Mouse (Mus musculus): ENCODE measurements around the gene Xrcc1. TPM values are rescaled to one million over a fixed set of nuclear protein-coding genes. Genes with fewer than 3 reads are reported as not detected.

Gene Xrcc1
- polyA plus RNA-seq, 1 experiment = 129 TPM

DNA sequence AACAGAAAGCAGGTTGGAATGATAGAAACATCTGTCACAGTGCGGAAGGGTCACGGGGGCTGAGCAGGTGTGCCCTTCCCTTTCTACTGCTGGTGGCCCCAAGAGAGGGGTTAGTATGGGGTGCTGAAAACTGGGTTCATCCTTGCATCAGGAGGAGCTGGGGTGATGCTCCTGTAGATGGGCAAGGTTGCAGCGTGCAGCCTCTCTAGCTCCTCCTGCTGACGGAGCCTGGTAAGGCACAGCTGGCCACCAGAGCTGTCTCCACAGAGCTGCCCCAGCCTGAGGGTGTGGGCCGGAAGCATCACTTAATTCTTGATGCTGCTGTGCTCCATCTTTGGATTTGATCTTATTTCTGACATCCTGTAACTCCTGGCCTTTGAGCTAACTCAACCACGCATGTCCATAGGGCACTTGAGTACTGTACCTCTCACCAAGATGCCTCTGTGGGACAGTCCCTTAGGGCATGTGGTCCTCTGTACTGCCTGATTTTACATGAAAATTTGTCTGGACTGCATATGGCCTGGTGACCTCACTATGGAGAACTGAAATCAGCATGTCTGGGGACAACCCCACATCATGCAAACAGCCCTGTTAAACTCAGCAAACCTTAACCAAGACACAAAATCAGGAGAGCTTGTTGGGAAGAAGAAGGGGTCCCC, 18.6 kb downstream of the Xrcc1 start:
- H3K4me3 ChIP-seq (replicated peaks; ENCODE audit: control insufficient read depth, low read depth, low read length) = no peak overlapping the region
- TF ChIP-seq POLR2A (IDR thresholded peaks at IDR 0.05; ENCODE audit: borderline replicate concordance, control insufficient read depth, low read depth, low read length) = no peak
- peak; percentile 96 for TF ChIP-seq CTCF (IDR thresholded peaks at IDR 0.05; ENCODE audit: control insufficient read depth, insufficient read depth, low read length)
- 61% methylated on average over 6 of the region's 6 CpGs for WGBS
- no peaks in the 10 kb centered on the region; the same call in 1 of the 2 replicates for H3K4me1 ChIP-seq (ENCODE audit: control insufficient read depth, insufficient read depth, low read length)
- no peak overlapping the region for H3K27ac ChIP-seq (ENCODE audit: control insufficient read depth, insufficient read depth, low read depth, low read length, poor library complexity)

DNA sequence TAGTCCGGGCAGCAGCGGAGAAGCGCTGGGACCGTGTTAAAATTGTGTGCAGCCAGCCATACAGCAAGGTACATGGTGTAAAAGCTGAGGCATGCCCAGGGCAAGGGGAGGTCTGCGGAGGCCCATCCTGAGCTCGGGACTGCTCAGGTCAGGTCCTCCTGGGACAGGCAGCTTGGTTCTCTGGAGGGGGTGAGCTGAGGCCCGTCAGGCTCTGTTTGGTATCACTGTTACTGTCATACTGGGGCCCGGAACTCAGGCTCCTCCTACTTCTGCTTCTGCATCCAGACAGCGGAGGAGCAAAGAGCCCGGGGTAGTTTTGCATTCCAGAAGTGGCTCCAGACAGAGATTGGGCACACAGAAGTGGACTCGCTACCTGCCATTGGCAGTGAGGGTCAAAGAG, 19.5 kb downstream of the Xrcc1 start:
- TF ChIP-seq CTCF (IDR thresholded peaks at IDR 0.05; ENCODE audit: control insufficient read depth, insufficient read depth, low read length) = no peak
- TF ChIP-seq POLR2A (IDR thresholded peaks at IDR 0.05; ENCODE audit: borderline replicate concordance, control insufficient read depth, low read depth, low read length) = no peak
- 92% methylated on average over 11 of the region's 11 CpGs for WGBS
- no peaks in the 10 kb centered on the region; the same call in 1 of the 2 replicates for H3K4me1 ChIP-seq (ENCODE audit: control insufficient read depth, insufficient read depth, low read length)
- H3K27ac ChIP-seq (ENCODE audit: control insufficient read depth, insufficient read depth, low read depth, low read length, poor library complexity) = no peak overlapping the region
- no peak overlapping the region for H3K4me3 ChIP-seq (replicated peaks; ENCODE audit: control insufficient read depth, low read depth, low read length)

- H3K4me1 ChIP-seq (ENCODE audit: control insufficient read depth, insufficient read depth, low read length) = no peaks in the 10 kb centered on the region; the same call in 1 of the 2 replicates
- TF ChIP-seq POLR2A (IDR thresholded peaks at IDR 0.05; ENCODE audit: borderline replicate concordance, control insufficient read depth, low read depth, low read length) (no peak), CTCF (IDR thresholded peaks at IDR 0.05; ENCODE audit: control insufficient read depth, insufficient read depth, low read length) (no peak)
- no peak overlapping the region for H3K27ac ChIP-seq (ENCODE audit: control insufficient read depth, insufficient read depth, low read depth, low read length, poor library complexity)
- 91% methylated on average over 9 of the region's 9 CpGs for WGBS
- H3K4me3 ChIP-seq (replicated peaks; ENCODE audit: control insufficient read depth, low read depth, low read length) = no peak overlapping the region
Measured at GRCm38 (mm10) chr7:24566206-24566605, 20.1 kb downstream of the Xrcc1 start.

DNA sequence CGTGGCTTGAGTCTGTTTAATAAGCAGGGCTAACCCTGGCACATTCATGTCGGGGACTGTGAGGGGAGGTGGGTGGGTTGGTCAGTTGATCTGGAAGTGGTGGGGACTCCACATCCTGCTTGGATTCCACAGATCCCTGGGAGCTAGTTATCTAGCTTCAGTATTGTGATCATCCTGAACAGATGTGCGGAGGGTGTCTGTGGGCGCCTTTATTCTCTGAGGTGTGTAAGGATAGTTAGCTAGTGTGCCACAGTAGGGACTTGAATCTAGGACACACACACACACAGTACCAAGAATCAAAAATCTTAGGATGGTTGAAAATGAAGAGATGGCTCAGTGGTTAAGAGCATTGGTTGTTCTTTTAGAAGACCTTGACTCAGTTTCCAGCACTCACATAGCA, 22.4 kb downstream of the Xrcc1 start:
- 83% methylated on average over 4 of the region's 4 CpGs for WGBS

DNA sequence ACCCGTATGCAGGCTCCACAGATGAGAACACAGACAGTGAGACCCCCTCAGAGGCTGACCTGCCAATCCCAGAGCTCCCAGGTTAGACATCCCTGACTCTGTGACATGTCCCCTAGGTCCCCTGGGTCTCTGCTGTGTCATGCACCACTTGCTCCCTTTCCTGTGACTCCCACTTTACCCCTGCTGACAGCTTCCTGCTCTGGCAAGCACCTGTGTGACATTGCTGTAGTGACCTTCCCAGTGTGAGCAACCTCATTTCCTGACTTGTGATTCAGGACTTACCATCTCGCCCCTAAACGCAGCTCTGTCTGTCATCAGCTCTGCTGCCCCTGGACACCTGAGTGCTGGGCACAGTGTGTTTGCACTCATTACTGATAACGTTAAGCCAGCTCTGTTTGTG, 25.0 kb downstream of the Xrcc1 start:
- no peaks in the 10 kb centered on the region for H3K4me1 ChIP-seq (ENCODE audit: control insufficient read depth, insufficient read depth, low read length)
- TF ChIP-seq CTCF (IDR thresholded peaks at IDR 0.05; ENCODE audit: control insufficient read depth, insufficient read depth, low read length) (no peak), POLR2A (IDR thresholded peaks at IDR 0.05; ENCODE audit: borderline replicate concordance, control insufficient read depth, low read depth, low read length) (no peak)
- H3K27ac ChIP-seq (ENCODE audit: control insufficient read depth, insufficient read depth, low read depth, low read length, poor library complexity) = no peak overlapping the region
- no peak overlapping the region for H3K4me3 ChIP-seq (replicated peaks; ENCODE audit: control insufficient read depth, low read depth, low read length)
- 71% methylated on average over 4 of the region's 4 CpGs for WGBS

More for the DNA sequence above, 22.4 kb downstream of the Xrcc1 start:
- no peaks in the 10 kb centered on the region for H3K4me1 ChIP-seq (ENCODE audit: control insufficient read depth, insufficient read depth, low read length)
- H3K4me3 ChIP-seq (replicated peaks; ENCODE audit: control insufficient read depth, low read depth, low read length) = no peak overlapping the region
- H3K27ac ChIP-seq (ENCODE audit: control insufficient read depth, insufficient read depth, low read depth, low read length, poor library complexity) = no peak overlapping the region
- no peak for TF ChIP-seq POLR2A (IDR thresholded peaks at IDR 0.05; ENCODE audit: borderline replicate concordance, control insufficient read depth, low read depth, low read length)
- TF ChIP-seq CTCF (IDR thresholded peaks at IDR 0.05; ENCODE audit: control insufficient read depth, insufficient read depth, low read length) = no peak

GRCm38 (mm10) chr7:24572455-24572854, 26.4 kb downstream of the Xrcc1 start:
- H3K4me3 ChIP-seq (replicated peaks; ENCODE audit: control insufficient read depth, low read depth, low read length) = no peak overlapping the region

GRCm38 (mm10) chr7:24574224-24574796, 28.2 kb downstream of the Xrcc1 start:
- H3K27ac ChIP-seq (ENCODE audit: control insufficient read depth, insufficient read depth, low read depth, low read length, poor library complexity) = no peak overlapping the region
- whole genome bisulfite sequencing = 78% methylated on average over 12 of the region's 12 CpGs
- no peak for TF ChIP-seq POLR2A (IDR thresholded peaks at IDR 0.05; ENCODE audit: borderline replicate concordance, control insufficient read depth, low read depth, low read length)
- TF ChIP-seq CTCF (IDR thresholded peaks at IDR 0.05; ENCODE audit: control insufficient read depth, insufficient read depth, low read length) = no peak
- H3K4me1 ChIP-seq (ENCODE audit: control insufficient read depth, insufficient read depth, low read length) = no peaks in the 10 kb centered on the region
- no peak overlapping the region for H3K4me3 ChIP-seq (replicated peaks; ENCODE audit: control insufficient read depth, low read depth, low read length)

More at GRCm38 (mm10) chr7:24572455-24572854, 26.4 kb downstream of the Xrcc1 start:
- Histone ChIP-seq H3K27ac (ENCODE audit: control insufficient read depth, insufficient read depth, low read depth, low read length, poor library complexity) (no peak overlapping the region), H3K4me1 (ENCODE audit: control insufficient read depth, insufficient read depth, low read length) (no peaks in the 10 kb centered on the region)
- TF ChIP-seq POLR2A (IDR thresholded peaks at IDR 0.05; ENCODE audit: borderline replicate concordance, control insufficient read depth, low read depth, low read length) (no peak), CTCF (IDR thresholded peaks at IDR 0.05; ENCODE audit: control insufficient read depth, insufficient read depth, low read length) (no peak)
- WGBS = 71% methylated on average over 5 of the region's 5 CpGs

- 89% methylated on average over 10 of the region's 10 CpGs for whole genome bisulfite sequencing
- Histone ChIP-seq H3K4me1 (ENCODE audit: control insufficient read depth, insufficient read depth, low read length) (no peaks in the 10 kb centered on the region), H3K4me3 (replicated peaks; ENCODE audit: control insufficient read depth, low read depth, low read length) (no peak overlapping the region), H3K27ac (ENCODE audit: control insufficient read depth, insufficient read depth, low read depth, low read length, poor library complexity) (no peak overlapping the region)
- TF ChIP-seq CTCF (IDR thresholded peaks at IDR 0.05; ENCODE audit: control insufficient read depth, insufficient read depth, low read length) (no peak), POLR2A (IDR thresholded peaks at IDR 0.05; ENCODE audit: borderline replicate concordance, control insufficient read depth, low read depth, low read length) (no peak)
Measured at GRCm38 (mm10) chr7:24577811-24578210, 31.7 kb downstream of the Xrcc1 start.
